8 mouse cellular contexts compared by ENCODE assay signal in the genomic region with DNA sequence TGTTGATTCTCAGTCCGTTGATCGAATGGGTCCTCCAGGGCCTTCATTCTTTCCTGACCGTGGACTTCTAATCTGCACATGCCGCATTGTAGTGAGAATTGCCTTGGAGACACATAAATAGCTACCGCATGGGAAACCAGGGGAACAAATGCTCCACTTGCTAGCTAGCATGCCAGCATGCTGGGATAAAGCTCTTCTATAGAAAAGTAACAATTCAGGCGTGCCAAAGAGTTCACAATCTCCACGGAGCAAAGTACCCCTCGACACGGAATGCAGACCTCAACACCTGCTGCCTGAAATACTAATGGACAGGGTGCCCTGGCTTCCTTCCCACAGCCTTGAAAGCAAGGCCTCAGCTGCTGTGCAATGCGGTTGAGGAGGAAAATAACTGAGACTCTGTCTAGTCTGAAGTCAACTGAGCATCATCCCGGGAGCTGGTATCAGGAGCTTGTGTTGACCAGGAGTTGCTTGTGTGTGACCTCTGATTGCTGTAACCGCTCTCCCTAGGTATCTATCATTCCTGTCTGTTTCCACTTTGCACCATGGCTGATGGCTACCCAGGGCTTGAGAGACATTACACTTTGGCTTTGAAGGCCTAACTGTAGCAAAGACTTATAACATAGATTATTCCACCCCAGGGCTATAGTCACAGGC.
DNase-seq lines count a peak whose midpoint lies in the region; ATAC-seq and TF ChIP-seq lines count a peak whose summit lies in the region.

No protein-coding gene starts in this region.

- no peaks in the 10 kb centered on the region for H3K27me3 ChIP-seq in midbrain, embryonic 16.5 days (ENCODE audit: control insufficient read depth, insufficient read depth, low read depth, low read length)
- H3K27me3 ChIP-seq in lung, postnatal 0 days (replicated peaks; ENCODE audit: insufficient read depth, low read length): no peaks in the 10 kb centered on the region

- no peak overlapping the region for H3K4me3 ChIP-seq in cortical plate, adult 2 months (ENCODE audit: insufficient read depth, low read length)
- H3K4me3 ChIP-seq in midbrain, embryonic 16.5 days (ENCODE audit: low read depth, low read length): no peak overlapping the region
- no peak overlapping the region for H3K4me3 ChIP-seq in lung, postnatal 0 days (ENCODE audit: low read depth, low read length)

- peaks cover 4% of the 10 kb centered on the region for H3K4me1 ChIP-seq in cortical plate, adult 2 months (ENCODE audit: control insufficient read depth, insufficient read depth, low read length)
- H3K4me1 ChIP-seq in midbrain, embryonic 16.5 days (ENCODE audit: control insufficient read depth, insufficient read depth, low read length): peaks cover 14% of the 10 kb centered on the region
- no peaks in the 10 kb centered on the region for H3K4me1 ChIP-seq in lung, postnatal 0 days (ENCODE audit: insufficient read depth, low read depth, low read length)

- peak overlapping the region; percentile 40; the same call in 1 of the 2 replicates for H3K27ac ChIP-seq in cortical plate, adult 2 months (ENCODE audit: insufficient read depth, low read length)
- H3K27ac ChIP-seq in midbrain, embryonic 16.5 days (ENCODE audit: low read length): peak overlapping the region; percentile 47; the same call in 1 of the 2 replicates
- H3K27ac ChIP-seq in lung, postnatal 0 days (ENCODE audit: low read length): no peak overlapping the region

- 10% methylated on average over 12 of the region's 12 CpGs for WGBS in midbrain, embryonic 16.5 days
- WGBS in lung, postnatal 0 days: 87% methylated on average over 12 of the region's 12 CpGs

- no peaks in the 10 kb centered on the region for H3K9me3 ChIP-seq in midbrain, embryonic 16.5 days (replicated peaks; ENCODE audit: control insufficient read depth, low read length, poor library complexity, severe bottlenecking)
- H3K9me3 ChIP-seq in lung, postnatal 0 days (ENCODE audit: low read length): no peaks in the 10 kb centered on the region

- TF ChIP-seq POLR2A in cortical plate, adult 2 months (IDR thresholded peaks at IDR 0.05; ENCODE audit: extremely low read depth, insufficient read depth, low read length): no peak

- no peak overlapping the region for H3K4me2 ChIP-seq in midbrain, embryonic 16.5 days (ENCODE audit: low read length)
- no peak overlapping the region for H3K4me2 ChIP-seq in lung, postnatal 0 days (replicated peaks; ENCODE audit: low read depth, low read length)

- peak; percentile 86 for ATAC-seq in midbrain, embryonic 16.5 days
- ATAC-seq in lung, postnatal 0 days: no peak

- TF ChIP-seq CTCF in cortical plate, adult 2 months (IDR thresholded peaks at IDR 0.05; ENCODE audit: extremely low read depth, insufficient read depth, low read length): no peak
- TF ChIP-seq CTCF in lung, postnatal 0 days (IDR thresholded peaks at IDR 0.05): no peak

- no peak overlapping the region for H3K9ac ChIP-seq in midbrain, embryonic 16.5 days (ENCODE audit: low read depth, low read length)
- no peak overlapping the region for H3K9ac ChIP-seq in lung, postnatal 0 days (replicated peaks; ENCODE audit: low read depth)

- TF ChIP-seq EP300 in lung, postnatal 0 days (IDR thresholded peaks at IDR 0.05): no peak

- H3K36me3 ChIP-seq in midbrain, embryonic 16.5 days (ENCODE audit: control insufficient read depth, insufficient read depth, low read length): no peaks in the 10 kb centered on the region
- H3K36me3 ChIP-seq in lung, postnatal 0 days (ENCODE audit: insufficient read depth, low read length): no peaks in the 10 kb centered on the region

- peak; percentile 45 to 74 for DNase-seq in adrenal gland, adult (ENCODE audit: inconsistent age in 2 of 2, low spot score in 1 of 2)
- no peak for DNase-seq in adrenal gland, postnatal 4 days (ENCODE audit: low spot score in 2 of 2)
- peak; percentile 41 for DNase-seq in layer of hippocampus, adult 11-12 months (ENCODE audit: low spot score)
- DNase-seq in kidney, postnatal 25 days: no peak
- no peak for DNase-seq in kidney, adult 18-20 months
- DNase-seq in lung, postnatal 0 days (ENCODE audit: low spot score): no peak

Comparison
In these comparisons a context has a peak if more than half of its experiments do, and no peak if none do; other contexts are left out.
1. DNase-seq: peak in adrenal gland, adult (2 of 2) and layer of hippocampus, adult 11-12 months (single experiment); none in adrenal gland, postnatal 4 days (0 of 2), kidney, postnatal 25 days (0 of 2), kidney, adult 18-20 months (single experiment) and lung, postnatal 0 days (single experiment).